Mouse (Mus musculus): ENCODE results near the gene Col25a1. TPM values are rescaled to one million over a fixed set of nuclear protein-coding genes. Genes with fewer than 3 reads are reported as not detected.
A peak's percentile ranks its signal among the peaks of the same experiment; 100 is the strongest.

The Col25a1 gene
- total and polyA plus RNA-seq, 2 experiments from 2014 or later: 10.6 to 28.0 TPM

GRCm38 (mm10) chr3:130482513-130482912 lies 351.2 kb downstream of the Col25a1 start:
- no peak for TF ChIP-seq CTCF (IDR thresholded peaks at IDR 0.05)
- no peaks in the 10 kb centered on the region for H3K27me3 ChIP-seq (ENCODE audit: insufficient read depth, low read length)
- no peaks in the 10 kb centered on the region for H3K9me3 ChIP-seq (ENCODE audit: low read length)
- no peaks in the 10 kb centered on the region for H3K4me1 ChIP-seq (ENCODE audit: insufficient read depth, low read length)
- no peak overlapping the region for H3K4me3 ChIP-seq (ENCODE audit: low read depth, low read length)
- no peak overlapping the region for H3K27ac ChIP-seq (ENCODE audit: low read depth, low read length)
- WGBS: 69% methylated on average over 8 of the region's 8 CpGs
- ATAC-seq (ENCODE audit: low FRiP score) (no peak), DNase-seq (ENCODE audit: low spot score) (no peak)
- no peaks in the 10 kb centered on the region for H3K36me3 ChIP-seq (ENCODE audit: insufficient read depth, low read length)
- no peak overlapping the region for H3K9ac ChIP-seq (replicated peaks; ENCODE audit: low read length, poor library complexity, severe bottlenecking)
- H3K4me2 ChIP-seq (ENCODE audit: low read depth, low read length, poor library complexity, severe bottlenecking): no peak overlapping the region

DNA sequence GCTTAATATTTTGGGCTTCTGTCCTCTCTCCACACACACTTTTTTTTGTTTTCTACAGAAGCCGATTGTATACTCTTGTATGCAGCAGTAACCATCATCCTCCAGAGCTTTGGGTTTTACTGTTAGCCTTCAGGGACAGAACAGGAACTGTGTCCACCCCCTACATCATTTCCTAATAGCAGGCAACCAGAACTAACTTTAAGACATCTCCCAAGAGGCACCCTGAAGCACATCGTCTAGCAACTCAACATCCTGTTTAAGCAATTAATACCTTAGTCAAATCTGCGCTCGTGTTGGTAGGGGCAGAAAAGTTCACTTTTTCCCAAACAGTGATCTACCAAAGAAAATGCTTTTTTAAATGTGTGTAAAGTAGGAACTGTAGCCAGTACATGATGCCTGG lies 357.5 kb downstream of the Col25a1 start:
- no peak overlapping the region for H3K9ac ChIP-seq (replicated peaks; ENCODE audit: low read length, poor library complexity, severe bottlenecking)
- no peaks in the 10 kb centered on the region for H3K4me1 ChIP-seq (ENCODE audit: insufficient read depth, low read length)
- DNase-seq (ENCODE audit: low spot score) (no peak), ATAC-seq (ENCODE audit: low FRiP score) (no peak)
- TF ChIP-seq CTCF (IDR thresholded peaks at IDR 0.05): no peak
- H3K27ac ChIP-seq (ENCODE audit: low read depth, low read length): no peak overlapping the region
- H3K4me3 ChIP-seq (ENCODE audit: low read depth, low read length): no peak overlapping the region
- no peaks in the 10 kb centered on the region for H3K27me3 ChIP-seq (ENCODE audit: insufficient read depth, low read length)
- H3K9me3 ChIP-seq (ENCODE audit: low read length): no peaks in the 10 kb centered on the region
- no peaks in the 10 kb centered on the region for H3K36me3 ChIP-seq (ENCODE audit: insufficient read depth, low read length)
- 88% methylated on average over 4 of the region's 4 CpGs for WGBS
- no peak overlapping the region for H3K4me2 ChIP-seq (ENCODE audit: low read depth, low read length, poor library complexity, severe bottlenecking)

GRCm38 (mm10) chr3:130494192-130494591 lies 362.9 kb downstream of the Col25a1 start:
- H3K27ac ChIP-seq (ENCODE audit: low read depth, low read length): no peak overlapping the region
- H3K36me3 ChIP-seq (ENCODE audit: insufficient read depth, low read length): no peaks in the 10 kb centered on the region
- no peaks in the 10 kb centered on the region for H3K27me3 ChIP-seq (ENCODE audit: insufficient read depth, low read length)
- no peak overlapping the region for H3K9ac ChIP-seq (replicated peaks; ENCODE audit: low read length, poor library complexity, severe bottlenecking)
- 23% methylated on average over 1 of the region's 1 CpGs for WGBS
- TF ChIP-seq CTCF (IDR thresholded peaks at IDR 0.05): no peak
- H3K9me3 ChIP-seq (ENCODE audit: low read length): no peaks in the 10 kb centered on the region
- H3K4me1 ChIP-seq (ENCODE audit: insufficient read depth, low read length): no peaks in the 10 kb centered on the region
- DNase-seq (ENCODE audit: low spot score) (no peak), ATAC-seq (ENCODE audit: low FRiP score) (no peak)
- no peak overlapping the region for H3K4me3 ChIP-seq (ENCODE audit: low read depth, low read length)
- no peak overlapping the region for H3K4me2 ChIP-seq (ENCODE audit: low read depth, low read length, poor library complexity, severe bottlenecking)

GRCm38 (mm10) chr3:130494665-130495396 lies 363.5 kb downstream of the Col25a1 start:
- H3K9ac ChIP-seq (replicated peaks; ENCODE audit: low read length, poor library complexity, severe bottlenecking): no peak overlapping the region
- no peak overlapping the region for H3K4me3 ChIP-seq (ENCODE audit: low read depth, low read length)
- H3K27ac ChIP-seq (ENCODE audit: low read depth, low read length): no peak overlapping the region
- H3K9me3 ChIP-seq (ENCODE audit: low read length): no peaks in the 10 kb centered on the region
- WGBS: 53% methylated on average over 20 of the region's 20 CpGs
- no peaks in the 10 kb centered on the region for H3K4me1 ChIP-seq (ENCODE audit: insufficient read depth, low read length)
- no peak overlapping the region for H3K4me2 ChIP-seq (ENCODE audit: low read depth, low read length, poor library complexity, severe bottlenecking)
- H3K36me3 ChIP-seq (ENCODE audit: insufficient read depth, low read length): no peaks in the 10 kb centered on the region
- TF ChIP-seq CTCF (IDR thresholded peaks at IDR 0.05): peak; percentile 56; the same call in 1 of the 2 replicates
- peak; percentile 65; the same call in 1 of the 2 replicates for ATAC-seq (ENCODE audit: low FRiP score)
- DNase-seq (ENCODE audit: low spot score): peak; percentile 62
- H3K27me3 ChIP-seq (ENCODE audit: insufficient read depth, low read length): no peaks in the 10 kb centered on the region

DNA sequence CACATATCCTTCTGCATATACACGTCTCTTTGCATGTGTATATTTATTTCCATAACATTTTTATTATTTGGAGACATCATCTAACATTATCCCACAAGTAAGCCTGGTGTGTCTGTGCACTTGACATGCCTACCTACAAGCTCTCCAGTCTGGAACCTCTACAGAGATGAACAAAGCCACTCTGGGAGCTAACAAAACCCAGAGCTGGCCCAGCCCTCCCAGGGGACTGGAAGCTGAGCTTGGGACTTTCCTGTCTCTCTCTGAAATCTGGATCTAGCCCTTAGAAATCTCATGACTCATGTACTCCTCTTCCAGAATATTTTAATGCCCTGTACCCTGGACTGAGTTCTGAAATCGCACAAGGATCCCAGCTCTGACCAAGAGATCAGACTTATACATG lies 365.7 kb downstream of the Col25a1 start:
- no peak overlapping the region for H3K27ac ChIP-seq (ENCODE audit: low read depth, low read length)
- WGBS: 89% methylated on average over 2 of the region's 2 CpGs
- no peak overlapping the region for H3K4me2 ChIP-seq (ENCODE audit: low read depth, low read length, poor library complexity, severe bottlenecking)
- no peaks in the 10 kb centered on the region for H3K27me3 ChIP-seq (ENCODE audit: insufficient read depth, low read length)
- no peaks in the 10 kb centered on the region for H3K9me3 ChIP-seq (ENCODE audit: low read length)
- TF ChIP-seq CTCF (IDR thresholded peaks at IDR 0.05): no peak
- H3K4me3 ChIP-seq (ENCODE audit: low read depth, low read length): no peak overlapping the region
- H3K9ac ChIP-seq (replicated peaks; ENCODE audit: low read length, poor library complexity, severe bottlenecking): no peak overlapping the region
- ATAC-seq (ENCODE audit: low FRiP score): no peak
- H3K4me1 ChIP-seq (ENCODE audit: insufficient read depth, low read length): no peaks in the 10 kb centered on the region
- H3K36me3 ChIP-seq (ENCODE audit: insufficient read depth, low read length): no peaks in the 10 kb centered on the region
- DNase-seq (ENCODE audit: low spot score): no peak

- Histone ChIP-seq H3K4me1 (ENCODE audit: insufficient read depth, low read length) (no peaks in the 10 kb centered on the region), H3K4me2 (ENCODE audit: low read depth, low read length, poor library complexity, severe bottlenecking) (no peak overlapping the region), H3K27ac (ENCODE audit: low read depth, low read length) (no peak overlapping the region), H3K9me3 (ENCODE audit: low read length) (no peaks in the 10 kb centered on the region), H3K36me3 (ENCODE audit: insufficient read depth, low read length) (no peaks in the 10 kb centered on the region), H3K9ac (replicated peaks; ENCODE audit: low read length, poor library complexity, severe bottlenecking) (no peak overlapping the region), H3K27me3 (ENCODE audit: insufficient read depth, low read length) (no peaks in the 10 kb centered on the region), H3K4me3 (ENCODE audit: low read depth, low read length) (no peak overlapping the region)
- TF ChIP-seq CTCF (IDR thresholded peaks at IDR 0.05): no peak
- 27% methylated on average over 3 of the region's 3 CpGs for WGBS
- ATAC-seq (ENCODE audit: low FRiP score): peak; percentile 16; the same call in 1 of the 2 replicates
- no peak for DNase-seq (ENCODE audit: low spot score)
These were observed 370.4 kb downstream of the Col25a1 start for GRCm38 (mm10) chr3:130501713-130502112.
